Mouse (Mus musculus): Measurements from ENCODE around the gene Krtap9-3. TPM values are rescaled to one million over a fixed set of nuclear protein-coding genes. Genes with fewer than 3 reads are reported as not detected.

The Krtap9-3 gene
- total RNA-seq, 2 experiments from 2014 or later = not detected

DNA sequence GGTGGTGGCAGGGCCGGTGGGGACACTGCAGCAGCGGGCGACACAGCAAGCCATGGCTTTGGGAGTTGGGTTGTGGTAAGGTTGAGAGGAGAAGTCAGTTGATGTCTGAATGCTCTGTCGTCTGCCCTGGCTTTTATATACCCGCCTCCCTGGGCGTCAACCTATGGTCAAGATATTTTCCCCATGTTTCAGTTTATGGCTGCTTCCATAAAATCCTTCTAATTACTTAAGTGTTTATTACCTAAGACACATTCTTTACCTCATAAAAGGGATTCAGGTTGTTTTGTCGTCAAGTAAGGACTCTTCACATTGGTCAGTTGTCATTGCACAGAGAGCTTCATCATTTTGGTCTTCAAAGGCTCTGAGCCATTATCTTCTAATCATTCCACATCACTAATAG, 31.4 kb downstream of the Krtap9-3 start, which contains the start of gene Krtap3-1:
Krtap3-1 (minus strand) TSS at position 101 of the 400 bp plus-strand sequence.
- no peak for DNase-seq

DNA sequence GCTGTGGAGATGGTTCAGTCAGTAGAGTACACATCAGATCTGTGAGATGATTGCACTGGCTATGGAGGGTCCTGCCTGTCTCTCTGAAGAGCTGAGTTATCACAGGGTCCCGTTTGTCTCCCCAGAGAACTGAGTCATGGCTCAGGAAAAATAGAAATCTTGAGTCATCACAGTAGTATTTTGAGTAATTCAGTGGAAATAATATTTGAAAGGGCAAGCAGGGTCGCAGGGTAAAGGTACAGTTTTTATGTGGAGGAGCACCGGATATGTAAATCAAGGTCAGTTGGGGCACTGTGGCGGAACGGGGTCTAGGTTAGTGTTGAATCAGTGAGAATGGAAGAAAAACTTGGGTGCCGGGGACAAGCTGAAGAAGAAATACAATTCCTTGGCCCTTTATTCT, 35.3 kb downstream of the Krtap9-3 start:
- DNase-seq = no peak

DNA sequence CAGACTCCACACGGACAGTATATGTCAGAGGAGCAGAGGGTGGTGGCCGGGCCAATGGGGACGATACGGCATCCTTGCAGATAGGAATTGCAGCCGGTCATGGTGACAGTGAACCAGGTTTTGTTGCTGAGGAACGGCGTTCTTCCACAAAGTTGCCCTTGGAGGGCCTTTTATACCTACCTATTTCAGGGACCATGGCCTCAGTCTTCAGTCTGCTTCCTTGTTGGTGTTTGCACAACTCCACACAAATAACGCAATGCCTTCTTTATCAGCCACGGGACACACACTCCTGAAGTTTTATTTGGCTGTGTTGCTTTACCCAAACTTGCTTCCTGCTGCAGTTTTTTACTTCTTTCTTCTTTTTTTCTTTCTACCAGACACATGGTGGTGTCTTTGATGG, 38.5 kb downstream of the Krtap9-3 start, which contains the start of gene Gm11939:
Gm11939 (minus strand) TSS at position 101 of the 400 bp plus-strand sequence.
- no peak for DNase-seq

DNA sequence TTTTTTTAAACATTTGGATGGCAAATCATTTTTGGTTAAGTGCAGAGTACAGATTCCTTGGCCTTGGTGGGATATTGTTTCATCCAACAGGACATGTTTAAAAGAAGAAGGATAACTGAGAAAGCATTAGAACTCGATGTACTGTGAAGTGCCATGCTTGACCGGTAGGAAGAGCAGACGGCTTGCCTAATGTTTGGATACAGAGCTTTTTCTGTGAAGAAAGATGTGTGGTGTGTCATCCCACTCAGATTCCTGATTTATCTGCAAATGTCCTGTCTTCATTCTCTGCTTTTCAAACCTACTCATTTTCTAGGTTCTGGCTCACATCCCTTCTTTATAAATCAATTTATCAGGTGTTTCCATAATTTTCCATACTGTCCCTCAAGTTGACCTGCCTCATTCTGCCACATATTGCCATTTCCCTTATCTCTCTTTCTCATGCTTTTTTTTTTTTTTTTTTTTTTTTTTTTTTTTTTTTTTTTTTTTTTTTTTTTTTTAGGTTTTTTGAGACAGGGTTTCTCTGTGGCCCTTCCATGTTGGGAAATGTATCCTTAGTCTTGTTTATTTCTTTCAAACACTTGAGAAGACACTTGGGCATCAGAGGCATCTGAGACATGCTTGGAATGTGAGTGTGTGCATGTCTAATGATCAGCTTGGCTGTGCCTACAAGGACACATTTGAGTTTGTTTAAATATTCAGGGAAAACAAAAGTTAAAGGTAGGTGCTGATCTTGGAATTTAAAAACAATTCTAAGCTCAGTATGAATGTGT, 39.7 kb downstream of the Krtap9-3 start:
- no peak for DNase-seq

DNA sequence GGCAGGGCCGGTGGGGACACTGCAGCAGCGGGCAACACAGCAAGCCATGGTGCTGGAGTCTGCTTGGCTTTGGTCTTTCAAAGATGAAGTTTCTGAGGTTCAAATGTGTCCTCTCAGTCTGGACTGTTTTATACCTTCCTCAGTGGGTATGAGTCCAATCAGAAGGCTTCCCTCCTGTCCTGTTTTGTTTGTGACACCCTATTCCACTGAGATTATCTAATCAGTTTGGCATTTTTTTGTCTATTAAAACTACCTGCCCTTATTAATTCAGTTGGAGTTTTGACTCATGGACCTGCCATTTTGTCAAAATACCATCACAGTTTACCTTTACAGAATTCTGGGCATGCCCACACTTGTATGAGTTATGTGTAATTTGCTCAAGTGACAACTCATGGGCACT, 41.2 kb downstream of the Krtap9-3 start, which contains the start of gene Krtap3-2:
Krtap3-2 (minus strand) TSS at position 101 of the 400 bp plus-strand sequence.
- no peak for DNase-seq

DNA sequence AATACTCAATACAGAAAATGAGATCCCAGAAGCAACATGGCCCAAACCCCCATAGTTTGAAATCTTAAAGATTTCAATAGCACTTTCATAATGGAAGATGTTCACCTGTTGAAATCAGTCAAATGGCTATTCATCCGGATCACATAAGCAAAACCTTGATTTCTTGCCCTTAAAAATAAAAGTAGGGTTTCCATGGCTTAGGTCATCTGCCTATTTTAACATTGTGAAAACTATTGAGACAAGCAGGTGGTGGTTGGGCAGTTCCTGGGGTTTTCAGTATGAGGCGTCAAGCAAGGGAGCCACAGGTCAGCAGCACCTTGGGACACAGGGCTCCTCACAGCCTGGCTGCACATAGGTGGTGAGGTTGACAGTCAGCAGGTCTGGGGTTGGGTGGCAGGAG, 41.7 kb downstream of the Krtap9-3 start:
- no peak for DNase-seq

DNA sequence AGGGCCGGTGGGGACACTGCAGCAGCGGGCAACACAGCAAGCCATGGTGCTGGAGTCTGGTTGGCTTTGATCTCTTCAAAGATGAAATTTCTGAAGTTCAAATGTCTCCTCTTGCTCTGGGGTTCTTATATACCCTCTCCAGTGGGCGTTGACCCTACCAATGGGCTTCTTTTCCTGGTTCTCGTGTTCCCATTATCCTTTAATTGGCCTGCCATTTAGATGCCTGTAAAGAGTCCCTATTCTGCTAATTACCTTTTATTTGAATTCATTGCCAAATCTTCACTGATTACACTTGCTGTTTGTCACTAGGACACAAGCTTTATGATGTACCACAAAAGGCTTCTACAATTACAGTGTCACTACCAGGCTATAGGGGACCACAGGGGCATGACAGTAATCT, 47.1 kb downstream of the Krtap9-3 start, which contains the start of gene Krtap3-3:
Krtap3-3 (minus strand) TSS at position 101 of the 400 bp plus-strand sequence.
- no peak for DNase-seq

DNA sequence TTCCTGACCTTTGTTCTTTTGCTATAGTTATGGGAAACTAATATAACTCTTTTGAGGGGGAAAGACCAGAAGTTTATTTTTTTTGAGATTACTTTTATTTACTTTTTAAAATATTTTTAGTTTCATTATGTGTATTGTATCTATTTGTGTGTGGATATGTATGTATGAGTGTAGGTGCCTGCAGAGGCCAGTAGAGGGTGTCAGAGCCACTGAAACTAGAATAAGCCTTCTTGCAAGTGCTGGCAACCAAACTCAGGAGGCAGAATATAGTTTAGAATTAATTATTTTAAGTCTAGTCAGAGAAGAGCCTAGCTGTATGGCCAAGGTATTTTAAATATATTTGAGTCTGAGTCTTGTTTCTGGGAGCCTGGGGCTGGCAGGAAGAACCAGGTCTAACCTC, 50.0 kb downstream of the Krtap9-3 start:
- no peak for DNase-seq

Other genes starting within 250 kb of the Krtap9-3 start
- gene Krt27, start 247.0 kb downstream of the Krtap9-3 start, total RNA-seq (2021) = not detected
- not detected for gene Krt28, start 223.2 kb downstream of the Krtap9-3 start, total RNA-seq (2021)
- gene Krt10, start 208.7 kb downstream of the Krtap9-3 start, total RNA-seq (2021) = 1 to 10 TPM; 4.0 to 5.5 TPM
- not detected for gene Krt12, start 175.8 kb downstream of the Krtap9-3 start, total RNA-seq (2021)
- not detected for gene Krt20, start 160.0 kb downstream of the Krtap9-3 start, total RNA-seq (2021)
- not detected for gene Krt23, start 105.0 kb downstream of the Krtap9-3 start, total RNA-seq (2021)
- gene Krt39, start 76.8 kb downstream of the Krtap9-3 start, total RNA-seq (2021) = not detected
- gene Krt40, start 54.9 kb downstream of the Krtap9-3 start, total RNA-seq (2021) = not detected
- not detected for gene Krtap3-3, start 47.2 kb downstream of the Krtap9-3 start, total RNA-seq (2021)
- gene Krtap3-2, start 41.3 kb downstream of the Krtap9-3 start, total RNA-seq (2021) = not detected
- gene Gm11939, start 38.6 kb downstream of the Krtap9-3 start, total RNA-seq (2021) = not detected
- gene Krtap3-1, start 31.5 kb downstream of the Krtap9-3 start, total RNA-seq (2021) = not detected
- not detected for gene Krtap1-5, start 17.1 kb downstream of the Krtap9-3 start, total RNA-seq (2021)
- not detected for gene Krtap1-4, start 14.5 kb downstream of the Krtap9-3 start, total RNA-seq (2021)
- not detected for gene Krtap1-3, start 6.8 kb downstream of the Krtap9-3 start, total RNA-seq (2021)
- gene Gm11938, start 5.2 kb upstream of the Krtap9-3 start, total RNA-seq (2021) = not detected
- gene Gm11937, start 12.1 kb upstream of the Krtap9-3 start, total RNA-seq (2021) = not detected
- not detected for gene Krtap2-4, start 16.7 kb upstream of the Krtap9-3 start, total RNA-seq (2021)
- gene Gm11562, start 22.3 kb upstream of the Krtap9-3 start, total RNA-seq (2021) = not detected
- gene Krtap4-1, start 30.1 kb upstream of the Krtap9-3 start, total RNA-seq (2021) = not detected
- not detected for gene Krtap4-2, start 37.0 kb upstream of the Krtap9-3 start, total RNA-seq (2021)
- not detected for gene Krtap4-7, start 46.0 kb upstream of the Krtap9-3 start, total RNA-seq (2021)
- gene Gm11555, start 52.1 kb upstream of the Krtap9-3 start, total RNA-seq (2021) = not detected
- gene Gm11563, start 60.9 kb upstream of the Krtap9-3 start, total RNA-seq (2021) = not detected
- not detected for gene Krtap4-6, start 67.9 kb upstream of the Krtap9-3 start, total RNA-seq (2021)
- gene Gm14190, start 92.6 kb upstream of the Krtap9-3 start, total RNA-seq (2021) = not detected
- not detected for gene Gm14180, start 136.2 kb upstream of the Krtap9-3 start, total RNA-seq (2021)
- not detected for gene Gm11595, start 174.8 kb upstream of the Krtap9-3 start, total RNA-seq (2021)
- gene Krtap4-8, start 182.6 kb upstream of the Krtap9-3 start, total RNA-seq (2021) = not detected
- gene Krtap4-9, start 187.1 kb upstream of the Krtap9-3 start, total RNA-seq (2021) = not detected
- gene Gm11596, start 195.4 kb upstream of the Krtap9-3 start, total RNA-seq (2021) = not detected
- gene Gm11569, start 200.8 kb upstream of the Krtap9-3 start, total RNA-seq (2021) = not detected
- not detected for gene Gm11554, start 206.3 kb upstream of the Krtap9-3 start, total RNA-seq (2021)
- not detected for gene Krtap4-13, start 211.8 kb upstream of the Krtap9-3 start, total RNA-seq (2021)
- not detected for gene Gm11564, start 217.6 kb upstream of the Krtap9-3 start, total RNA-seq (2021)
- not detected for gene 2300003K06Rik, start 240.0 kb upstream of the Krtap9-3 start, total RNA-seq (2021)

Measured in gastrocnemius, postnatal 25 days (tissue).